ENCODE assay signal across 8 mouse cellular contexts in the genomic region with DNA sequence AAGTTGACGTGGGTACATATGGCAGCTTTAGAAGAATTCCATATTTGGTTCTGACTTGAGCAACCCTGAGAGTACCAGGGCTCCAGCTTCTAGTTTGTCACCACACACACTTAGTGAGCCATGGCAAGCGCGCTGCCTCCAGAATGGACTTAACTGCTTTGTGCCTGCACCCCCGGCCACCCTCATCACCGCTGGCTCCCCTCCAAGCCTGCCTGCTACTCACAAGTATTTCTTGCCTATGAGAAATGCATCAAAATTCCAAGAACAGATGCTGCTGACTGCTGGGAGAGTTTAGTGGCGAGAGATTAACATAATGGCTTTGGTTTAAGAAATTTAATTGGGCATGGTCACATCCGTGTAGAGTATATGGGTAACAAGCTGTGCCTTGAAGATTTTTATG. TPM values are rescaled to one million over a fixed set of nuclear protein-coding genes. Genes with fewer than 3 reads are reported as not detected.
DNase-seq lines count a peak whose midpoint lies in the region; ATAC-seq and TF ChIP-seq lines count a peak whose summit lies in the region.

No protein-coding gene starts in this region.

- intact Hi-C loops in left cerebral cortex, postnatal 4 days (cut with DNase I): no loop called here

- H3K4me2 ChIP-seq in forebrain, postnatal 0 days (ENCODE audit: low read depth): no peak overlapping the region

- H3K4me1 ChIP-seq in heart, embryonic 10.5 days: peaks cover 7% of the 10 kb centered on the region; the same call in 1 of the 2 replicates
- peaks cover 8% of the 10 kb centered on the region; the same call in 1 of the 2 replicates for H3K4me1 ChIP-seq in forebrain, postnatal 0 days (ENCODE audit: insufficient read depth)

- ATAC-seq in forebrain, postnatal 0 days: peak; percentile 89
- ATAC-seq in inflammation-experienced regulatory T-cells, adult 6 months: no peak
- no peak for ATAC-seq in megakaryocyte-erythroid progenitor cell, adult 5-6 weeks (replicated peaks; ENCODE audit: low FRiP score, low TSS enrichment, poor library complexity, severe bottlenecking)

- no peak overlapping the region for H3K4me3 ChIP-seq in heart, embryonic 10.5 days
- no peak overlapping the region for H3K4me3 ChIP-seq in forebrain, postnatal 0 days (ENCODE audit: low read depth, low read length)

- no peak overlapping the region for H3K27ac ChIP-seq in heart, embryonic 10.5 days
- 0 out of 2 replicates have a peak overlapping the region, but pooled peaks have one; percentile 57 for H3K27ac ChIP-seq in forebrain, postnatal 0 days (ENCODE audit: low read depth, low read length)

- no peaks in the 10 kb centered on the region for H3K27me3 ChIP-seq in heart, embryonic 10.5 days (ENCODE audit: insufficient read depth, poor library complexity, severe bottlenecking)
- H3K27me3 ChIP-seq in forebrain, postnatal 0 days (ENCODE audit: insufficient read depth, low read length): no peaks in the 10 kb centered on the region

- no peaks in the 10 kb centered on the region for H3K36me3 ChIP-seq in heart, embryonic 10.5 days
- H3K36me3 ChIP-seq in forebrain, postnatal 0 days (ENCODE audit: insufficient read depth): no peaks in the 10 kb centered on the region

- peak; percentile 31 for DNase-seq in heart, postnatal 4 days
- no peak for DNase-seq in heart, embryonic 10.5 days (ENCODE audit: low spot score)
- DNase-seq in Muller cell, postnatal 12 days (ENCODE audit: inconsistent ontology term): peak; percentile 29
- DNase-seq in forebrain, postnatal 0 days: peak; percentile 64
- DNase-seq in left cerebral cortex, postnatal 4 days: peak; percentile 83
- DNase-seq in adrenal gland, postnatal 25 days: no peak

- no peak overlapping the region for H3K9ac ChIP-seq in forebrain, postnatal 0 days

- no peaks in the 10 kb centered on the region for H3K9me3 ChIP-seq in heart, embryonic 10.5 days
- no peaks in the 10 kb centered on the region for H3K9me3 ChIP-seq in forebrain, postnatal 0 days (ENCODE audit: low read length)

- no peak for TF ChIP-seq CTCF in forebrain, postnatal 0 days (IDR thresholded peaks at IDR 0.05; ENCODE audit: low read depth)

- 89% methylated on average over 7 of the region's 7 CpGs for WGBS in heart, embryonic 10.5 days
- WGBS in forebrain, postnatal 0 days: 26% methylated on average over 7 of the region's 7 CpGs

RNA-seq across cellular contexts. Expression of a gene that starts 48.0 kb away (rescaled TPM):
- total RNA-seq in heart, postnatal 4 days (2021): 10 to 100 TPM; 19.5 to 20.4 TPM
- 2.6 and 3.9 TPM in 2 replicates for polyA plus RNA-seq in heart, embryonic 10.5 days (2016; fragmentation: Nextera tagmentation; extraction: Ambion mirVana)
- total RNA-seq in forebrain, postnatal 0 days (2014; rRNA removed): 49.6 and 62.6 TPM in 2 replicates
- 3.2 and 4.3 TPM in 2 replicates for polyA plus RNA-seq in forebrain, postnatal 0 days (2015; fragmentation: Nextera tagmentation; extraction: Ambion mirVana)
- total RNA-seq in left cerebral cortex, postnatal 4 days (2021): 10 to 100 TPM; 84.1 to 84.2 TPM
- polyA plus RNA-seq in inflammation-experienced regulatory T-cells, adult 6 months (2017; shearing (Covaris generic)): under 1 TPM in 2 of 3 experiments, not detected in 1; 0.04 to 0.26 TPM
- total RNA-seq in adrenal gland, postnatal 25 days (2021): 23.7 and 39.6 TPM in 2 replicates
- not detected in 2 replicates for total RNA-seq in megakaryocyte-erythroid progenitor cell, adult 5-6 weeks (2014; fragmentation: Nextera tagmentation)
- total RNA-seq in megakaryocyte-erythroid progenitor cell, adult 5-6 weeks (2017): not detected in 2 replicates

Comparison
In these comparisons a context has a peak if more than half of its experiments do, and no peak if none do; other contexts are left out.
1. DNase-seq: peak in heart, postnatal 4 days (single experiment), Muller cell, postnatal 12 days (single experiment), forebrain, postnatal 0 days (single experiment) and left cerebral cortex, postnatal 4 days (single experiment); none in heart, embryonic 10.5 days (single experiment) and adrenal gland, postnatal 25 days (single experiment).
2. RNA of a gene that starts 48.0 kb away (total RNA-seq): 84.1 to 84.2 TPM in left cerebral cortex, postnatal 4 days, 49.6 to 62.6 TPM in forebrain, postnatal 0 days, 23.7 to 39.6 TPM in adrenal gland, postnatal 25 days and 19.5 to 20.4 TPM in heart, postnatal 4 days; not detected in megakaryocyte-erythroid progenitor cell, adult 5-6 weeks; every median in the first group is over 10 times any median in the second.